Mouse (Mus musculus) liver, postnatal 0 days (tissue): ENCODE data around the gene Letmd1.

Experiments used
- CTCF ChIP-seq: sonication (generic); IDR thresholded peaks from 2 replicates; pipeline ENCODE4 v1.5.1; 2016; ENCODE audit warnings: antibody characterized with exemption, low read depth
- EP300 ChIP-seq: IDR thresholded peaks from 2 replicates; pipeline ENCODE4 v1.6.1; 2016; ENCODE audit warnings: antibody characterized with exemption, low read depth, mild to moderate bottlenecking

DNA sequence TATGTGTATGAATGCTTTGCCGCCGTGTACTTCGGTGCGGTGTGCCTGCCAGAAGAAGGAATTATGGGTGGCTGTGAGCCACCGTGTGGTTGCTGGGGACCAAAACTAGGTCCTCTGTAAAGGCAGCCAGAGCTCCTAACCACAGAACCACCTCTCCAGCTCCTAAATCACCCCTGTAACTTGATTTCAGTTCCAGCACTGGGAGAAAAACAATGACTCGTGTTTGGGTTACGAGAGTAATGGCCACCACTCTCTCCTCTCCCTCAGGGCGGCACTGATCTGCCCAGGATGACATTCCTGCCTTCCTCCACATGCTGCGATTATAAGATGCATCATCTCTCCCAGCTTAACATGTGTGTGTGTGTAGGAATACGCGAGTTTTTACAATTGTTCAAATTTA, 41.2 kb downstream of the Letmd1 start:
- no peak for TF ChIP-seq EP300
- no peak for TF ChIP-seq CTCF
